Mouse (Mus musculus) cortical plate, adult 2 months (tissue): ENCODE data around the gene Preb. TPM values are rescaled to one million over a fixed set of nuclear protein-coding genes. Genes with fewer than 3 reads are reported as not detected.

Experiments
- H3K27ac ChIP-seq: fragments of 200-500 bp; 2 replicates; pipeline ENCODE4 v1.5.1; 2012; ENCODE audit warnings: low read length, control low read depth, inconsistent platforms; ENCODE audit not compliant: insufficient read depth
- H3K4me1 ChIP-seq: fragments of 200-500 bp; 2 replicates; pipeline ENCODE4 v1.6.1; 2011; ENCODE audit warnings: low read length; ENCODE audit not compliant: control insufficient read depth, insufficient read depth
- H3K4me3 ChIP-seq: fragments of 200-500 bp; 2 replicates; pipeline ENCODE4 v1.5.1; 2011; ENCODE audit warnings: mild to moderate bottlenecking, low read length, control low read depth; ENCODE audit not compliant: insufficient read depth
- CTCF ChIP-seq: fragments of 200-500 bp; IDR thresholded peaks from 2 replicates; pipeline ENCODE4 v1.5.1; 2011; ENCODE audit warnings: mild to moderate bottlenecking, control low read depth, low read length; ENCODE audit not compliant: insufficient read depth; ENCODE audit errors: extremely low read depth
- POLR2A ChIP-seq: fragments of 200-500 bp; IDR thresholded peaks from 2 replicates; pipeline ENCODE4 v1.6.1; 2011; ENCODE audit warnings: mild to moderate bottlenecking, low read length, control low read depth; ENCODE audit not compliant: insufficient read depth; ENCODE audit errors: extremely low read depth
- polyA plus RNA-seq: library from polyadenylated mRNA; depleted of rRNA; stranded (reverse); fragments of >200 nt; gene quantifications from 2 replicates; pipeline ENCODE4 v1.2.3, GENCODE M21; 2012

The Preb gene
- polyA plus RNA-seq, 1 experiment: 183 TPM

DNA sequence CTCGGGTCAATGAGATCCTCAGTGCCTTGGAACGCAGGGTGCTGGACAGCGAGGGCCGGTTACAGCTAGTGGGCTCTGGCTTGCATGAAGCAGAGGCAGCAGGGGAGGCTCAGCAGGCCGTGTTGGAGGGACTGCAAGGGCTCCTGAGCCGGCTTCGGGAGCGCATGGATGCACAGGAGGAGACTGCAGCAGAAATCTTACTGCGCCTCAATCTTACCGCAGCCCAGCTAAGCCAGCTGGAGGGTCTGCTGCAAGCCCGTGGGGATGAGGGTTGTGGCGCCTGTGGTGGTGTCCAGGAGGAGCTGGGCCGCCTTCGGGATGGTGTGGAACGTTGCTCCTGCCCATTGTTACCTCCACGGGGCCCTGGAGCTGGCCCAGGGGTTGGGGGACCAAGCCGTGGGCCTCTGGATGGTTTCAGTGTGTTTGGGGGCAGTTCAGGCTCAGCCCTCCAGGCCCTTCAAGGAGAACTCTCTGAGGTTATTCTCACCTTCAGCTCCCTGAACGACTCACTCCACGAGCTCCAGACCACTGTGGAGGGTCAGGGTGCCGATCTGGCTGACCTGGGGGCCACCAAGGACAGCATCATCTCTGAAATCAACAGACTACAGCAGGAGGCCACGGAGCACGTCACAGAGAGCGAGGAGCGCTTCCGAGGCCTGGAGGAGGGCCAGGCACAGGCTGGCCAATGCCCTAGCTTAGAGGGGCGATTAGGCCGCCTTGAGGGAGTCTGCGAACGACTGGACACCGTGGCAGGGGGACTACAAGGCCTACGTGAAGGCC is 42.1 kb downstream of the Preb start:
- no peaks in the 10 kb centered on the region for H3K4me1 ChIP-seq

DNA sequence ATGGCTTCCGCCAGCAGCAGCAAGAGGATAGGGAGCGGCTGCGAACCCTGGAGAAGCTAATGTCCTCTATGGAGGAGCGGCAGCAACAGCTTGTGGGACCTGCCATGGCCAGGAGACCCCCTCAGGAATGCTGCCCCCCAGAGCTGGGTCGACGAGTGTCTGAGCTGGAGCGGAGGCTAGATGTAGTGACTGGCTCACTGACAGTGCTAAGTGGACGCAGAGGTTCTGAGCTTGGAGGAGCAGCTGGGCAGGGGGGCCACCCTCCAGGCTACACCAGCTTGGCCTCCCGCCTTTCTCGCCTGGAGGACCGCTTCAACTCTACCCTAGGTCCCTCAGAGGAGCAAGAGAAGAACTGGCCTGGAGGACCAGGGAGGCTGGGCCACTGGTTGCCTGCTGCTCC is 42.8 kb downstream of the Preb start:
- H3K27ac ChIP-seq: no peak overlapping the region
- no peak for TF ChIP-seq POLR2A
- no peak for TF ChIP-seq CTCF
- H3K4me3 ChIP-seq: no peak overlapping the region
- no peaks in the 10 kb centered on the region for H3K4me1 ChIP-seq

More for the DNA sequence above, 42.1 kb downstream of the Preb start:
- TF ChIP-seq POLR2A: no peak
- Histone ChIP-seq H3K4me3 (no peak overlapping the region), H3K27ac (no peak overlapping the region)

DNA sequence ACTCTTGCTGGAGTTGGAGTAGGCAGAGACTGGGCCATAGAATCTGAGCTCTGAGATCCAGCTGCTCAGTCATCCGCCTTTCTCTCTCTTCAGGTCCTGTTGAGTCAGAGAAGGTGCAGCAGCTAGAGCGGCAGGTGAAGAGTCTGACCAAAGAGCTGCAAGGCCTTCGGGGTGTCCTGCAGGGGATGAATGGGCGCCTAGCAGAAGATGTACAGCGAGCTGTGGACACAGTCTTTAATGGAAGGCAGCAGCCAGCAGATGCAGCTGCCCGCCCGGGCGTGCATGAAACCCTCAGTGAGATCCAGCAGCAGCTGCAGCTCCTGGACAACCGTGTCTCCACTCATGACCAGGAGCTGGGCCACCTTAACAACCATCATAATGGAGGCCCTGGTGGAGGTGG is 43.3 kb downstream of the Preb start:
- no peaks in the 10 kb centered on the region for H3K4me1 ChIP-seq
- H3K4me3 ChIP-seq: no peak overlapping the region
- no peak for TF ChIP-seq POLR2A
- TF ChIP-seq CTCF: no peak
- peak overlapping the region; percentile 18; the same call in 1 of the 2 replicates for H3K27ac ChIP-seq

DNA sequence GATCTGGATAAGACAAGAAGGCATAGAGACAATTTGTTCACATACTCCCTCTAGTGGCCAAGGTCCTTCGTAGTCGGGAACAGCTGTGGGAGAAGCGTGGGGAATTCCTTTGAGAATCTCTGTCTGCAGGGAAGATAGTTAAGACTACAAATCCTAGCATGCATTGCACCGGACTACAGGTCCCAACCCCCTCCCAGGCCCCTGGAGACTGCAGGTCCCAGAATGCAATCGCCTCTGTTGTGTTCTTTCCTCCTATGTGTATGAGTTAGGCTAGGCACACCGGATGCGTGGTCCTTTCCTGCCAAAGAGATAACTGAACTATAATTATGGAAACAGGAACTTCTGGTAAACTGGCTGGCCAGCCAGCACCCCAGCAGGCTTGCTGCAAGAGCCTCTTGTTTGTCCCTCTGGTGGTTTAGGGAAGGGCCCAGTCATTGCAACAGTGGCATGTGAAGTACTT is 44.2 kb downstream of the Preb start:
- TF ChIP-seq POLR2A (peak; percentile 56; the same call in 1 of the 2 replicates), CTCF (peak; percentile 82)
- no peak overlapping the region for H3K4me3 ChIP-seq
- H3K4me1 ChIP-seq: no peaks in the 10 kb centered on the region
- peak overlapping the region; percentile 18; the same call in 1 of the 2 replicates for H3K27ac ChIP-seq

DNA sequence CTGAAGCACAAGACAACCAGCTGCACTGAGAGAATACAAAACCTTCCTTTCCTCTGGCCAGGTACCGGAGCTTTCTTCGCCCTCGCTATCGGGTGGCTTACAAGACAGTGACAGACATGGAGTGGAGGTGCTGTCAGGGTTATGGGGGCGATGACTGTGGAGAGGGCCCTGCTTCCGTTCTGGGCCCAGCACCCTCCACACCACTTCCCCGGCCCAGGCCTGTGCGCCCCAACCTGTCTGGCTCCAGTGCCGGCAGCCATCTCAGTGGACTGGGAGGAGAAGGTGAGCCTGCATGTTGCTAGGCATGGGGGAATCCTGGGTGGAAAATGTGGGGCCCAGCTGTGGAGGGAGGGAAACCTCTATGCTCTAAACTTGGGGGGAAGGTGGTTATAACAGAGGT is 44.7 kb downstream of the Preb start:
- Histone ChIP-seq H3K4me1 (no peaks in the 10 kb centered on the region), H3K27ac (no peak overlapping the region), H3K4me3 (no peak overlapping the region)
- no peak for TF ChIP-seq CTCF
- TF ChIP-seq POLR2A: no peak

DNA sequence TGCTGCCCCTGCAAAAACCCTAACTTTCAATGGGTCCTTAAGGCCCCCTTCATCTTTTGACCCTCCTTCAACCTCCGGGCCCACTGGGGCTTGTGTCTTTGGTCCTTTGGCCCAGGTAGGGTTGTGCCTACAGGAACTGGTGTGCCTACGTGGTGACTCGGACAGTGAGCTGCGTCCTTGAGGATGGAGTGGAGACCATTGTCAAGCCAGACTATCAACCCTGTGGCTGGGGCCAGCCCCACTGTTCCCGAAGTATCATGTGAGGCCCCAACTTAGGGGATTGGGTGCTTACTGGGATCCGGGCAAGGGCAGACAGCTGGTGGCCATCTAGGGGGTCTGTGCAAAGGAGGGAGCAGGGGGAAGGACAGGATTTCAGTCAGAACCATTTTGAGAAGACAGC is 45.3 kb downstream of the Preb start:
- Histone ChIP-seq H3K4me3 (no peak overlapping the region), H3K27ac (no peak overlapping the region), H3K4me1 (no peaks in the 10 kb centered on the region)
- no peak for TF ChIP-seq POLR2A
- no peak for TF ChIP-seq CTCF

DNA sequence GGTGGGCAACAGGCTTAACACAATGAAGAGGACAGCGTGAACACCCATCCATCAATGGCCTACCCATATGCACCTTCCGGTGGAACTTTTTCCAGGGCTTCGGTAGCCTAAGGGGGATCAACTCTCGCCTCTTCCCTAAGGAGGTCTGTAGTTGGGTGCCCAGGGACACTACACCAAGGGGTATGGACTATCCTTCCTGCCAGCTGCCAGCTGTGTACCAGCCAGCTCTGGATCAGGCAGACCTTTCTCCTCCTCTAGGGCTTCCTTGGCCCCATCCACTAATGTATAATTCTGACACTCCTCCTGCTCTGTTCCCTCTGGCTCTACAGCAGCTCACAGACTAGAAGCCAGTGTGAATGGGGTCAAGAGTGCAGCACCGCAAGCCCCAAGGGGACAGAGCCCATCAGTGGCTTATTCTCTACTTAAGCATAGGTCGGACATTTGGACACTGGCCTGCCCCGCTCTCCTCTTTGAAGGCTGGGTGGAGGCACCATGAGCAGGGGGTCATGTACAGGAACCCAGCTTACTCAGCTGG is 46.0 kb downstream of the Preb start:
- no peak overlapping the region for H3K4me3 ChIP-seq
- TF ChIP-seq POLR2A: no peak
- no peak for TF ChIP-seq CTCF
- no peak overlapping the region for H3K27ac ChIP-seq
- no peaks in the 10 kb centered on the region for H3K4me1 ChIP-seq

DNA sequence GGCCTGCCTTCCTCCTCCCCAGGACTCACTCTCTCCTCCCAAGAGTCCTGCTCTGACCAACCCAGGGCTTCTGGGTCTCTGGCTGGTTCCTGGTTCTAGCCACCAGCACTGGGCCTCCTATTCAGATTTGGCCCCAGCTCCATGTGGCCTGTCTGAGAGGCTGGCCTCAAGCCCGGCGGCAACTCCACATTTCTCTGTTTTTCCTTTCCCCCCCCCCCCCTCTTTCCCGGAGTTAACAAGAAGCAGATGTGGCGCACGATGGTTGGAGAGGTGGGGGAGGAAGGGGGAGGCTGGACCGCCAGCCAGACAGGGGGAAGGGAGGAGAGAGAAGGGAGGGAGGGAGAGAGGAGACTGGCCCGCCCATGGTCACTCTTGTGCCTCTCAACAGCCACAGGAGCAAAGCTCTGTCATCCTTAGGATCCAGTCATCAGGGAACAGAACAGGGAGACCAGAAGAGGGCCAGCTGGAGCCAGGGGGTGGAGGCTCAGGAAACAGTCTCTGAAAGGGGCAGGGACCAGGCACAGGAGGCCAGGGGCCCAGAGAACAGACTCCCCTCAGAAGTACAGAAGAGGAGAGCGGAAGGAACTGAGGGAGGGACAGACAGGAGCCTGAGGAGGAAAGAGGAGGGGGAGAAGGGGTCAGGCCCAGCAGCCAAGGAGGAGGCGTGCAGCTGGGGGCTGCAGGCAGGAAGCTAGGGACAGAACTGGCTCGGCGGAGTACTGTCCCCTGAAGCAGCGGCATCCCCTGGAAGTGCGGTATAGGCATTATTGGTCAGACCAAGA is 46.9 kb downstream of the Preb start, which contains the start of gene Emilin1:
TSS of gene Emilin1 (plus strand) at position 343 of the 782 bp plus-strand sequence.
- TF ChIP-seq POLR2A (no peak), CTCF (no peak)
- Histone ChIP-seq H3K27ac (no peak within 1 kb of the TSS), H3K4me1 (no peaks in the 10 kb centered on the region), H3K4me3 (peak within 1 kb of the TSS; percentile 5; the same call in 1 of the 2 replicates)

DNA sequence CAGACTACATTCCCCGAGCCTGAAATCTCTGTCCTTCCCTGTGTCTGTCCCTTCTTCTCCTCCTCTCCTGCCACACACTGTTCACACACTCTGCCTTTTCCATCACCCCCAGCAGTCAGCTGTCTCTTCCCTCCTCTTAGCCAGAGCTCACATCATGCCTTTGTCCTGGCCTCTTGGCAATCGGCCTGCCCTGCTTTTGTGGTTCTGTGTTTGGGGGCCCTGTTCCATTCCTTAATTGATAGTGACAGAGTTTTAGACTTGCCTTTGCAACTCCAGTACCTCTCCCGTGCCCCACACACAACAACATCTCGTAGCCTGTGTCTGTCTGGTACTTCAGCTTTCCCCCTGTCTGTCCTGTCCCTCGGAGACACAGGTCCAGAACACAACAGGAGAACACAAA is 48.0 kb downstream of the Preb start:
- no peak for TF ChIP-seq POLR2A
- TF ChIP-seq CTCF: no peak
- no peak overlapping the region for H3K27ac ChIP-seq
- H3K4me3 ChIP-seq: no peak overlapping the region
- no peaks in the 10 kb centered on the region for H3K4me1 ChIP-seq

DNA sequence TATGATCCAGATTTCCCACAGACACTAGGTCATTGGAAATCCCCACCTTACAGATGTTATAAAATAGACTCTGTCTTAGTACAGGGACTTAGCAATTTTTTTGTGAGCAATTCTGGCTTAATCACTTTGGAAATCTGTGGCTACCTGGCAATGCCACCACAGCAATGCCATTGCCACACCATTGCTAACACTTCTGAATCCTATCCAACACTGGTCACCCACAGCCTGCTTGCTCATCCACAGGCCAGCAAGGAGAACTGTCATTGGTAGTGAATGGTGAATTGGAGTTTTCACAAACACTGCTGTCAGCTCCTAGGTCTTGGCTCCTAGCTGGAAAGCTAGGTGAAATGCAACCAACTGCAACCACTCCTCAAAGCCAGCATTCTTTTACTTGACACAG is 49.7 kb downstream of the Preb start:
- TF ChIP-seq CTCF (no peak), POLR2A (no peak)
- Histone ChIP-seq H3K4me1 (peaks cover 2% of the 10 kb centered on the region; the same call in 1 of the 2 replicates), H3K4me3 (no peak overlapping the region), H3K27ac (no peak overlapping the region)
